In the genomic region with DNA sequence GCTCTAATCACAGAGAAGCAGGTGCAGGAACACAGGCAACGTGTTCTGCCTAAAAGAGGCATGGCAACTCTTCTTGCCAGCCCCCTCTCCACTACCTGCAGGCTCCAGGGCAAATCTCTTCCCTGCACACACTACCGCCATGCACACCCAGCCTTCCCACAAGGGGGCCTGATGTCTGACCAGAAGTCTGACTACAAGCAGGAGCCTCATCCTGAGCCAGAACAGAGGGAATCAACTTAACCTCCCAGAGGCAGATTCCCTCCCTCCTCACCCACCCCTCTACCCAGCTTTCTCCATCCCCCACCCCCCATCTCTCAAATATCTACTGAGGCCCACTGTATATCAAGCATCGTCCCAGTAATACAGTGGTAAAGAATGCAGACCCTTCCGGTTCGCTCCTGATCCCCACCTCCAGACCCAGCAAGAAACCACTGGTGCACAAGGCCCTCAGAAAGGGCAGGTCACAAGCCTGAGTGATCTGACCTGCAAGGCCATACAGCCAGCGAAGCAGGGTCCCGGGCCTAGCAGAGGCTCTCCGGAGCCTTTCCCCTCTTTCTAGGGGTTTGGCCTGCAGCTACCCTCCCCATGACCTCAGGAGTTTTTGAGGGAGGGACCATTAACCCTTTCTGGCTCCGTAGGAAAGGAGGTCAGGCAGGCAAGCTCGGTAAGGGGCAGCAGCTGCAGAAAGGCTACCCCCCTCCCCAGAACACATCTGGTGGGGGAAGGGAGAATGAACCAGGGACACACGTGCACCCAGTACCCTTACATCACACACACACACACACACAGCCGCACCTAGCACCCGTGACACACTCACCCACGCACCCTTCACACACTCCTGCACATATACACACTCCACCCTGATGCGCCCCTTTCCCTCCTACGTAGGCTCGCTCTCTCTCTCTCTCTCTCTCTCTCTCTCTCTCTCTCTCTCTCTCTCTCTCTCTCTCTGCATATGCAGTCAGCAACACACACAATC, we compare ENCODE assay signal across 8 mouse cellular contexts. TPM values are rescaled to one million over a fixed set of nuclear protein-coding genes. Genes with fewer than 3 reads are reported as not detected.
DNase-seq lines count a peak whose midpoint lies in the region; ATAC-seq and TF ChIP-seq lines count a peak whose summit lies in the region.

No protein-coding gene starts in this region.

- no peak overlapping the region for H3K9ac ChIP-seq in kidney, postnatal 0 days (ENCODE audit: low read depth, low read length)
- H3K9ac ChIP-seq in hindbrain, embryonic 13.5 days, result peak overlapping the region; percentile 88
- H3K9ac ChIP-seq in midbrain, postnatal 0 days (replicated peaks; ENCODE audit: low read length, poor library complexity, severe bottlenecking), result peak overlapping the region; percentile 90

- TF ChIP-seq POLR2A in cortical plate, adult 2 months (IDR thresholded peaks at IDR 0.05; ENCODE audit: extremely low read depth, insufficient read depth, low read length), result no peak

- H3K4me3 ChIP-seq in kidney, postnatal 0 days (replicated peaks; ENCODE audit: low read depth, low read length), result peak overlapping the region; percentile 55
- H3K4me3 ChIP-seq in cortical plate, adult 2 months (ENCODE audit: insufficient read depth, low read length), result peak overlapping the region; percentile 32
- H3K4me3 ChIP-seq in hindbrain, embryonic 13.5 days, result peak overlapping the region; percentile 64
- peak overlapping the region; percentile 73 for H3K4me3 ChIP-seq in midbrain, postnatal 0 days (ENCODE audit: low read depth, low read length)

- H3K4me1 ChIP-seq in kidney, postnatal 0 days (replicated peaks; ENCODE audit: insufficient read depth, low read length), result no peaks in the 10 kb centered on the region
- no peaks in the 10 kb centered on the region for H3K4me1 ChIP-seq in cortical plate, adult 2 months (ENCODE audit: control insufficient read depth, insufficient read depth, low read length)
- H3K4me1 ChIP-seq in hindbrain, embryonic 13.5 days (replicated peaks), result peaks cover 16% of the 10 kb centered on the region
- H3K4me1 ChIP-seq in midbrain, postnatal 0 days (ENCODE audit: insufficient read depth, low read length), result no peaks in the 10 kb centered on the region

- peak; percentile 47; the same call in 1 of the 2 replicates for ATAC-seq in kidney, postnatal 0 days (replicated peaks; ENCODE audit: low FRiP score, low read depth)
- ATAC-seq in hindbrain, embryonic 13.5 days (ENCODE audit: low FRiP score), result peak; percentile 78
- peak; percentile 70 for ATAC-seq in midbrain, postnatal 0 days (ENCODE audit: low FRiP score)
- ATAC-seq in megakaryocyte progenitor cell, adult 5-6 weeks (replicated peaks; ENCODE audit: poor library complexity), result no peak

- no peak overlapping the region for H3K27ac ChIP-seq in kidney, postnatal 0 days
- no peak overlapping the region for H3K27ac ChIP-seq in cortical plate, adult 2 months (ENCODE audit: insufficient read depth, low read length)
- H3K27ac ChIP-seq in hindbrain, embryonic 13.5 days, result peak overlapping the region; percentile 93
- peak overlapping the region; percentile 91 for H3K27ac ChIP-seq in midbrain, postnatal 0 days (ENCODE audit: low read depth, low read length)

- H3K36me3 ChIP-seq in kidney, postnatal 0 days (ENCODE audit: insufficient read depth, low read length), result no peaks in the 10 kb centered on the region
- no peaks in the 10 kb centered on the region for H3K36me3 ChIP-seq in hindbrain, embryonic 13.5 days
- peaks cover 4% of the 10 kb centered on the region for H3K36me3 ChIP-seq in midbrain, postnatal 0 days (ENCODE audit: insufficient read depth, low read length)

- 37% methylated on average over 17 of the region's 17 CpGs for WGBS in kidney, postnatal 0 days
- WGBS in hindbrain, embryonic 13.5 days, result 13% methylated on average over 17 of the region's 17 CpGs
- 16% methylated on average over 17 of the region's 17 CpGs for WGBS in midbrain, postnatal 0 days

- TF ChIP-seq CTCF in kidney, postnatal 0 days (IDR thresholded peaks at IDR 0.05; ENCODE audit: low read depth), result peak; percentile 20; the same call in 1 of the 2 replicates
- no peak for TF ChIP-seq CTCF in cortical plate, adult 2 months (IDR thresholded peaks at IDR 0.05; ENCODE audit: extremely low read depth, insufficient read depth, low read length)
- peak; percentile 52 for TF ChIP-seq CTCF in midbrain, postnatal 0 days (IDR thresholded peaks at IDR 0.05)

- H3K9me3 ChIP-seq in kidney, postnatal 0 days (replicated peaks; ENCODE audit: low read length), result no peaks in the 10 kb centered on the region
- no peaks in the 10 kb centered on the region for H3K9me3 ChIP-seq in hindbrain, embryonic 13.5 days
- H3K9me3 ChIP-seq in midbrain, postnatal 0 days (ENCODE audit: low read length), result no peaks in the 10 kb centered on the region

- peak; percentile 11 for DNase-seq in kidney, postnatal 0 days (ENCODE audit: low spot score)
- DNase-seq in kidney, postnatal 4 days, result no peak
- no peak for DNase-seq in midbrain, postnatal 0 days (ENCODE audit: low spot score)
- no peak for DNase-seq in thymus, postnatal 36 days
- no peak for DNase-seq in urinary bladder, postnatal 10 days (ENCODE audit: low spot score)

- peak overlapping the region; percentile 97 for H3K4me2 ChIP-seq in kidney, postnatal 0 days (ENCODE audit: low read length)
- peak overlapping the region; percentile 80 for H3K4me2 ChIP-seq in hindbrain, embryonic 13.5 days
- peak overlapping the region; percentile 78 for H3K4me2 ChIP-seq in midbrain, postnatal 0 days (ENCODE audit: low read depth, low read length, poor library complexity, severe bottlenecking)

- 0 out of 2 replicates have a peak, but pooled peaks cover 8% of the 10 kb centered on the region for H3K27me3 ChIP-seq in kidney, postnatal 0 days (ENCODE audit: insufficient read depth, low read length)
- peaks cover 67% of the 10 kb centered on the region for H3K27me3 ChIP-seq in hindbrain, embryonic 13.5 days
- 0 out of 2 replicates have a peak, but pooled peaks cover 3% of the 10 kb centered on the region for H3K27me3 ChIP-seq in midbrain, postnatal 0 days (ENCODE audit: insufficient read depth, low read length)

RNA-seq across cellular contexts. Expression of a gene that starts 1.2 kb away (rescaled TPM):
- polyA plus RNA-seq in kidney, postnatal 0 days (2015; fragmentation: Nextera tagmentation; extraction: Ambion mirVana), result 0.50 and 0.76 TPM in 2 replicates
- polyA plus RNA-seq in cortical plate, adult 2 months (2012; rRNA removed), result 2.6 and 3.2 TPM in 2 replicates
- polyA plus RNA-seq in hindbrain, embryonic 13.5 days (2015; fragmentation: Nextera tagmentation; extraction: Ambion mirVana), result 4.7 and 4.8 TPM in 2 replicates
- 31.9 and 40.2 TPM in 2 replicates for total RNA-seq in midbrain, postnatal 0 days (2014; rRNA removed)
- polyA plus RNA-seq in midbrain, postnatal 0 days (2015; fragmentation: Nextera tagmentation; extraction: Ambion mirVana), result 15.4 and 16.6 TPM in 2 replicates
- not detected in 2 replicates for total RNA-seq in megakaryocyte progenitor cell, adult 5-6 weeks (2015)
- not detected in 2 replicates for total RNA-seq in megakaryocyte progenitor cell, adult 5-6 weeks (2017)

RNA-seq across cellular contexts. Expression of a gene that starts 13.4 kb away (rescaled TPM):
- 26.6 and 30.9 TPM in 2 replicates for polyA plus RNA-seq in kidney, postnatal 0 days (2015; fragmentation: Nextera tagmentation; extraction: Ambion mirVana)
- polyA plus RNA-seq in cortical plate, adult 2 months (2012; rRNA removed), result 55.8 and 57.5 TPM in 2 replicates
- polyA plus RNA-seq in hindbrain, embryonic 13.5 days (2015; fragmentation: Nextera tagmentation; extraction: Ambion mirVana), result 41.2 and 41.5 TPM in 2 replicates
- total RNA-seq in midbrain, postnatal 0 days (2014; rRNA removed), result 17.8 and 25.2 TPM in 2 replicates
- polyA plus RNA-seq in midbrain, postnatal 0 days (2015; fragmentation: Nextera tagmentation; extraction: Ambion mirVana), result 18.8 and 20.9 TPM in 2 replicates
- 46.3 and 59.0 TPM in 2 replicates for total RNA-seq in megakaryocyte progenitor cell, adult 5-6 weeks (2015)
- total RNA-seq in megakaryocyte progenitor cell, adult 5-6 weeks (2017), result 47.4 and 79.8 TPM in 2 replicates

RNA-seq across cellular contexts. Expression of a gene that starts 38.0 kb away (rescaled TPM):
- 26.3 and 28.0 TPM in 2 replicates for polyA plus RNA-seq in kidney, postnatal 0 days (2015; fragmentation: Nextera tagmentation; extraction: Ambion mirVana)
- 64.4 and 65.6 TPM in 2 replicates for polyA plus RNA-seq in cortical plate, adult 2 months (2012; rRNA removed)
- polyA plus RNA-seq in hindbrain, embryonic 13.5 days (2015; fragmentation: Nextera tagmentation; extraction: Ambion mirVana), result 58.1 and 65.5 TPM in 2 replicates
- 35.6 and 37.5 TPM in 2 replicates for total RNA-seq in midbrain, postnatal 0 days (2014; rRNA removed)
- 60.6 and 62.1 TPM in 2 replicates for polyA plus RNA-seq in midbrain, postnatal 0 days (2015; fragmentation: Nextera tagmentation; extraction: Ambion mirVana)
- 56.0 and 76.2 TPM in 2 replicates for total RNA-seq in megakaryocyte progenitor cell, adult 5-6 weeks (2015)
- total RNA-seq in megakaryocyte progenitor cell, adult 5-6 weeks (2017), result 94.2 and 106 TPM in 2 replicates

Comparison
In these comparisons a context has a peak if more than half of its experiments do, and no peak if none do; other contexts are left out.
1. H3K27ac ChIP-seq: peak in hindbrain, embryonic 13.5 days (single experiment) and midbrain, postnatal 0 days (single experiment); none in kidney, postnatal 0 days (single experiment) and cortical plate, adult 2 months (single experiment).
2. Peak in every context shown above with its lines, with median percentiles within 50 percentile points of each other: H3K4me2 ChIP-seq and H3K4me3 ChIP-seq.